Mouse (Mus musculus): Measurements from ENCODE around the gene Adh1.

Adh1 gene

GRCm38 (mm10) chr3:138285986-138286385 is 25.2 kb downstream of the Adh1 start:
- no peak for DNase-seq (ENCODE audit: low read depth, low spot score)

GRCm38 (mm10) chr3:138287686-138288085 is 26.9 kb downstream of the Adh1 start:
- no peak for DNase-seq (ENCODE audit: low read depth, low spot score)

GRCm38 (mm10) chr3:138290672-138291071 is 29.9 kb downstream of the Adh1 start:
- no peak for DNase-seq (ENCODE audit: low read depth, low spot score)

GRCm38 (mm10) chr3:138291529-138292117 is 30.8 kb downstream of the Adh1 start:
- no peak for DNase-seq (ENCODE audit: low read depth, low spot score)

- DNase-seq (ENCODE audit: low read depth, low spot score), result no peak
These were observed 32.6 kb downstream of the Adh1 start for GRCm38 (mm10) chr3:138293298-138293895.

GRCm38 (mm10) chr3:138300130-138300529 is 39.3 kb downstream of the Adh1 start:
- no peak for DNase-seq (ENCODE audit: low read depth, low spot score)

- no peak for DNase-seq (ENCODE audit: low read depth, low spot score)
These were observed 41.9 kb downstream of the Adh1 start for GRCm38 (mm10) chr3:138302676-138303075.

- DNase-seq (ENCODE audit: low read depth, low spot score), result no peak
These were observed 43.1 kb downstream of the Adh1 start for GRCm38 (mm10) chr3:138303771-138304488.

- DNase-seq (ENCODE audit: low read depth, low spot score), result no peak
These were observed 43.7 kb downstream of the Adh1 start for GRCm38 (mm10) chr3:138304489-138304871.

GRCm38 (mm10) chr3:138305486-138306289 is 44.9 kb downstream of the Adh1 start:
- DNase-seq (ENCODE audit: low read depth, low spot score), result no peak

- no peak for DNase-seq (ENCODE audit: low read depth, low spot score)
These were observed 45.5 kb downstream of the Adh1 start for GRCm38 (mm10) chr3:138306290-138306683.

GRCm38 (mm10) chr3:138309910-138310309 is 49.1 kb downstream of the Adh1 start:
- DNase-seq (ENCODE audit: low read depth, low spot score), result no peak

GRCm38 (mm10) chr3:138311015-138311414 is 50.2 kb downstream of the Adh1 start:
- no peak for DNase-seq (ENCODE audit: low read depth, low spot score)

- no peak for DNase-seq (ENCODE audit: low read depth, low spot score)
These were observed 52.2 kb downstream of the Adh1 start, which contains the start of gene Adh6a for GRCm38 (mm10) chr3:138312965-138313364. TSS of gene Adh6a (plus strand) at chr3:138313286.

GRCm38 (mm10) chr3:138316908-138317472 is 56.2 kb downstream of the Adh1 start:
- no peak for DNase-seq (ENCODE audit: low read depth, low spot score)

- DNase-seq (ENCODE audit: low read depth, low spot score), result no peak
These were observed 64.2 kb downstream of the Adh1 start for GRCm38 (mm10) chr3:138325001-138325400.

GRCm38 (mm10) chr3:138325466-138325865 is 64.7 kb downstream of the Adh1 start:
- DNase-seq (ENCODE audit: low read depth, low spot score), result no peak

- no peak for DNase-seq (ENCODE audit: low read depth, low spot score)
These were observed 73.1 kb downstream of the Adh1 start for GRCm38 (mm10) chr3:138333910-138334309.

- DNase-seq (ENCODE audit: low read depth, low spot score), result no peak
These were observed 73.5 kb downstream of the Adh1 start for GRCm38 (mm10) chr3:138334320-138334719.

- no peak for DNase-seq (ENCODE audit: low read depth, low spot score)
These were observed 74.8 kb downstream of the Adh1 start for GRCm38 (mm10) chr3:138335566-138335965.

- no peak for DNase-seq (ENCODE audit: low read depth, low spot score)
These were observed 75.4 kb downstream of the Adh1 start for GRCm38 (mm10) chr3:138336104-138336754.
